Mouse (Mus musculus) R1 (cell line): ENCODE measurements around the gene Sgms1.
"Not testable (repeated sequence)": the region's sequence is repeated elsewhere in the genome, so short reads cannot be mapped to it uniquely, and the experiment has no call there.

Source experiments
- DNase-seq: peaks from one replicate; pipeline ENCODE4 v3.0.0-alpha.2; 2018; ENCODE audit warnings: low read depth, low spot score

Gene Sgms1

DNA sequence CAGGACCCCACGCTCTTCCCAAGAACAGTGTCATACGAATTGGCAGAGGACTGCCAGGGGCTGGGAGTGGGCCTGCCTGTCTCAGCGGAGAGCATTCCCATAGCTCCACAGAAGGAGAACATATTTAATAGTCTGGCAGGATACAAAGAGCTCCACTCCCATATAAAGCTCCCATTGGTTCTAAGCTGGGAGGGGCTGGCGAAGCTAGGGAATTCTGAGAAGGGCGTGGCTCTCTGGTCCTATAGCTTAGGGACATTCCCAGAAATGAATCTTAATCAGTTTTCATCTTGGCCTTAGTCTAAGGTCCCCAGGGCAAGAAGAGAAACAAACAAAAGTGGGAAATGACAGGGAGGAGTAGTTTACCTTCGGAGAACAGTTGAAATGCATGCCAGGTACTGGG is 247.1 kb downstream of the Sgms1 start:
- DNase-seq = peak; percentile 77

GRCm38 (mm10) chr19:32138361-32139088 is 251.0 kb downstream of the Sgms1 start:
- no peak for DNase-seq

GRCm38 (mm10) chr19:32137904-32138303 is 251.6 kb downstream of the Sgms1 start:
- DNase-seq = no peak

DNA sequence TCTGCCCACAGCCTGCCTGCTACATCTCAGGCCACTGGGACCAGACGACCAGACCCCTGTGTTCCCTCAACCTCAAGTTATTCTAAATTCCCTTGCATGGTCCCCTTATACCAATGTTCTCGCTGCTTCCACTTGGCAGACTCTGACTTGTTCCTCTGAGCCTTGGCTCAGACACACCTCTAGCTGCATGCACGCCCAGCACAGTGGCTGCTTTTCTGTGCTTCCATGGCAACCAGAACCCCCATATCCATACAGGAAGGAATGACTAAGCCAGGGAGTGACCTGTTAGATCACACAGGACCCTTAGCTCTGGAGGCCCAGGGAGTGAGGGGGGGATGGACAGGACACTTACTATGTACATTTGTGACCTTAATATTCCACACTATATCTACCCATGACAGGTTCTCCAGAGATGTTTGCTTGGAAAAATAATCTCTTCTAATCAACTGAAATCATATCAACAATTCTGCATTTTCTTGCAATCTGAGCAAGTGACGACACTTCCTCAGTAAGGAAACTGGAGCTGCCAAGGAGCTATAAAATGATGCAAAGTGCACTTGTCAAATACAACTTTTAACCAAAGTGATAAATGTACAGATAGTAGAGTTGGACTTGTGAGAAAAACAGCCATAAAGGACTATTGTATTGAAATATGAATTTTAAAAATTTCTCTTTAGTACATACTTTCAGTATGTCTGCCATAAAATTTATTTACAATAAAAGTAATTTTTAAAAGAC is 252.5 kb downstream of the Sgms1 start:
- peak; percentile 60 for DNase-seq

DNA sequence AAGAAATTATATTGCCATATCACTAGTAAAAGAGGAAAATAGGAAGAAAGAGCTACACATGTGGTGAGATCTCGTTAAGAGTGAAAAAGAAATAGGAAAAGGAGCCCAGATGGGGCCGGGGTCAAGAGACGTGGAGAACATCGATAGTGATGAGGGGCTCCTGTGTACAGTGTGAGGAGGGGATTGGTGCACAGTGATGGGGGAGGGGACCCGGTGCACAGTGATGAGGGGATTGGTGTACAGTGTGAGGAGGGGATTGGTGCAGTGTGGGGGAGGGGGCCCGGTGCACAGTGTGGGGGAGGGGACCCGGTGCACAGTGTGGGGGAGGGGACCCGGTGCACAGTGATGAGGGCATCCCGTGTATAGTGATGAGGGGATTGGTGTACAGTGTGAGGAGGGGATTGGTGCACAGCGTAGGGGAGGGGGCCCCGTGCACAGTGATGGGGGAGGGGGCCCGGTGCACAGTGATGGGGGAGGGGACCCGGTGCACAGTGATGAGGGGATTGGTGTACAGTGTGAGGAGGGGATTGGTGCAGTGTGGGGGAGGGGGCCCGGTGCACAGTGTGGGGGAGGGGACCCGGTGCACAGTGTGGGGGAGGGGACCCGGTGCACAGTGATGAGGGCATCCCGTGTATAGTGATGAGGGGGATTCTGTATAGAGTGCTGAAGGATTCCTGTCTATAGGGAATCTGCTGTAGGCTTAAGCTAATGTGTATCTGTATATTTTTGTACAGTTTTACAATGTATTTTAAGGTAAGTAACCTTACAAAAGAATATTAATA is 257.6 kb downstream of the Sgms1 start:
- not testable (repeated sequence) for DNase-seq

- no peak for DNase-seq
Measured at GRCm38 (mm10) chr19:32129281-32129680, 260.2 kb downstream of the Sgms1 start.

DNA sequence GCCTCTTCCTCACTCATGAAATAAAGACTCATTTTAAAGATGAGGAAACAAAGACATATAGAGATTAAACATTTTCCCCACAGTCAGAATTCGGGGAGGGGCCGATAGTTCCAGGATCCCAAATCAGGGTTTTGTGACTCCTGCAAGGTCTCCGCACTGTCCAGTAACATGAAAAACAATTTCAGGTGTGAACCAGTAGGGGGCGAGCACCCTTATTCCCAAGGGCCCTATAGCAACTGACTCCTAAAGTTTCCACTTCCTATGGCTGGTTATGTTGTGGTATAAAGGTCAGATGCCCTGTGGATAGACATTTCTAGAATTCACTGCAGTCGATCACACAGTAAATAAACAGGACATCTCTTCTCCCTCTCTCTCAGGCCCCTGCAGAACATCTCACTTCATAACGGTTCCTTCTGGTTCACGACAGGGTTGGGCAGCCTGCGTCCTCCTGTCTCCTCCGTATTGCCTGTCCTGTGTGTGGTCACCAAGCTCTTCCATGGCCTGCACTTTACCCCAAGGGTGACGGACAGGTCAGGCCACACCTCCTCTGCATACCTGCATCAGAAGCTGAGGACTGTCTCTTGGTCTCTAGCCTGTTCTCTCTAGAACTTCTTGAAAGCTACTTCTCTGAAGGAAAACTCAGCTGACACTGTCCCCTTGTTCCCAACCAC is 262.2 kb downstream of the Sgms1 start:
- DNase-seq = peak; percentile 64

DNA sequence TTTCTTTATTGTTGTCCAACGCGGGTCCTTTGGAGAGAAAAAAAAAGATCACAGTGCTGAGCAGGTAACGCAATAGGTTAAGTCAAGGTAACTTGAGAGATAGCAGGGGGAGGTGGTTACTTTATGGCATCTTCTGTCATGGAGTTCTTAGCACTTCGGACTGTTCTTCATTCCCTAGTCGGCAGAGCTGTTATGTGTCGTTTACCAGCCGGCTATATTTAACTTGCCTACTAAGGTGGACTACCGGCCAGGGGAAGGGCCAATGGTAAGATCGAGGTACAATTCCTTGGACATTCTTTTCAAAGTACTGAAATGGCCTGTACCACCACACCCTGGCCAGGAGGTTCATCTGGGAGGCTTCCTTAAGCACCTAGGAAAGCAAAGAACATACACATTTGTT is 265.4 kb downstream of the Sgms1 start:
- no peak for DNase-seq

DNA sequence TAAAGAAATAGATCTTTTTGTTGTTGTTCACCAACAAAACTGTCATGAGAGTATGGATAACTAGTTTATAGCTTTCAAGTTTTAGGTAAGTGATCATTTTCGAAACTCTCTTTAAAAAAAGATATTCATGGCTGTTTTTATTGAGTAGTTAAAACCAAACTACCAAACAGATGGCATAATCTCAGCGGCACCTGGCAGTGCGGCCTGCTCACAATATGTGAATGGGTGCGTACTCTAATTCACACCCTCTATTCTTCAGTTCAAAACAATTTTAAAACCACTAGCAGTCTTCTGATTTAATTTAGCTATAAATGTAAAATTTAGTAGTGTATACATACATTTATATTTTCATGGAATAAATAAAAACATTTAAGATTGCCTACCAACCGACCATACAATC is 266.3 kb downstream of the Sgms1 start:
- DNase-seq = no peak

DNA sequence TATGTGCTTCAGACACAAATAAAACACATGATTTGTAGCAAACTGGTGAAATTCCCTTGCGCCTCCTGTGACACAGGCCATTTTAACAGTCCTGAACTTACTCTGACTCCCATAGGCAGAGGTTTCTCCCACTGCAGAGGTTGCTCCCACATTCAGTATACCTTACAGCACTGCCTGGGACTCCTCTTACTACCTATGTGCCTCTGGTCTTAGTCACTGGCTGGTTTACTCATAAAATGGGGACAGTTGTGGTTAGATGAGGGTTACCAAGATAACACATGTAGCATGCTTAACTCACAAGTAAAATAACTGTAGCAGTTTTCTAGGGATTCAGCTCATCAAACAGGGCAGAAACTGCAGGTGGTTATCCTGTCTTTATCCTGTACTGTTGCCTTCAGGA is 268.7 kb downstream of the Sgms1 start:
- DNase-seq = no peak

DNA sequence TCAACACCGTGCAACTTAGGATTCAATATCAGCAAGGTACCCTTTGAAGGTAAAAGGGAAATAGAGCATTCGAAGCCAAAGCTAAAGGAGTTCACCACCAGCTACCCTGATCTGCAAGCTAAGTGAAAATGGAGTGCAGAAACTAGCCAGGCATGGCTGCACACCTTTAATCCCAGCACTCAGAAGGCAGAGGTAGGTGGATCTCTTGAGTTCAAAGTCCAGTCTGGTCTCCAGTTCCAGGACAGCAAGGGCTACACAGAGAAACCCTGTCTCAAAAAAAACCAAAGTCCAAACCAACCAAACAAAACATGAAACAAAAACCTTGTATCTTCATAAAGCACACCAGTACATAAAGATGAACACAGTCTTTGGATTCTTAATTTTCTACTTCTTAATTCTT is 269.8 kb downstream of the Sgms1 start:
- DNase-seq = no peak

DNA sequence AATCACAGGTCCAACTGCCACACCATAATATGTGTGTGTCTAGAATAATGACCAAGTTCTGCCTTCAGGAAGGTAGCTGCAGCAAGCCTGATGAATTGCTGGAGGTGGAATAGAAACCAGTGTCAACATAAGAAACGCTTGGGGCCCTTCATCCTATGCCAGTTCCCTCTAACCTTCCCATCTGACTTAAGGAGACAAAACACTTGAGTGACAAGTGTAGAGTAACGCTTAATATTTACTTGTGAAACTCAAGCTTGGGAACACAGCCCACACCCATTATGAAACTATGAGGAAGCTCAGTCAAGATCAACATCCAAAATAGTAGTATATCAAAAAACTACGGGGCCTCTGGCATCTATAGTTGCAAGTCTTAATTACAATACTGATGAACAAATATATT is 271.0 kb downstream of the Sgms1 start:
- DNase-seq = no peak

DNA sequence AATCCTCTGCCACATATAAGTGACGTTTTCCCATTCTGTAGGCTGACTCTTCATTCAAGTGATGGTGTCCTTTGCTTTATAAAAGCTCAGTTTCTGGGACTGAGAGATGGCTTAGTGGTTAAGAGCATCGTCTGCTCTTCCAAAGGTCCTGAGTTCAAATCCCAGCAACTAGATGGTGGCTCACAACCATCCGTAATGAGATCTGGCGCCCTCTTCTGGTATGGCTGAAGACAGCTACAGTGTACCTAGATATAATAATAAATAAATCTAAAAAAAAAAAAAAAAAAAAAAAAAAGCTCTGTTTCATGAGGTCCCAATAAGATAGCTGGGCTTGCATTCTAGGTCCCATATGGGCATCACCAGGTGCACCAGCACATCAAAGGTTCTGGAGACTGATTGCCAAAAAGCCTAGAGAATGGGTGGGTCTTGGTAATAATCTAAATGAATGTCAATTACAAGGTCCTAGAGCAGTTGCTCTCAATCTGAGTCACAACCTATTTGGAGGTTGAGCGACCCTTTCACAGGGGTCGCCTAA is 272.0 kb downstream of the Sgms1 start:
- DNase-seq = no peak

- no peak for DNase-seq
Measured at GRCm38 (mm10) chr19:32111866-32112790, 277.4 kb downstream of the Sgms1 start.

GRCm38 (mm10) chr19:32107771-32108306 is 281.7 kb downstream of the Sgms1 start, which contains the start of gene Asah2:
Gene Asah2 (minus strand): TSS chr19:32108211.
- peak; percentile 66 for DNase-seq

DNA sequence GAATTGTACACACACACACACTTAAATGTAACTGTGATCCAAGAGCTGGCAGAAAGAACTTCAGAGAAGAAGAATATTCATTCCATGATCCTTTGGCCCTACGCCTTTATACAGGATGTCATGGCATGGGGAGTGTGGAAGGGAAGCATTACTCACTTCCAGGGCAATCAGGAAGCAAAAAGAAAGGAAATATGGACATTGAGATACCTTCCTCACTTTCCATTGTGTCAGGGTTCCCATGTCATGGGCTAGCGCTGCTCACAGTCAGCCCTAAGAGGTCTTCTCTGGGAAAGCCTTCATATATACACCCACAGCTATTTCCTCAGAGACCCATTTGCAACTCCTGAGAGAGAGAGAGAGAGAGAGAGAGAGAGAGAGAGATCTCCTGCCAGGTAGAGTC is 282.8 kb downstream of the Sgms1 start:
- DNase-seq = no peak

DNA sequence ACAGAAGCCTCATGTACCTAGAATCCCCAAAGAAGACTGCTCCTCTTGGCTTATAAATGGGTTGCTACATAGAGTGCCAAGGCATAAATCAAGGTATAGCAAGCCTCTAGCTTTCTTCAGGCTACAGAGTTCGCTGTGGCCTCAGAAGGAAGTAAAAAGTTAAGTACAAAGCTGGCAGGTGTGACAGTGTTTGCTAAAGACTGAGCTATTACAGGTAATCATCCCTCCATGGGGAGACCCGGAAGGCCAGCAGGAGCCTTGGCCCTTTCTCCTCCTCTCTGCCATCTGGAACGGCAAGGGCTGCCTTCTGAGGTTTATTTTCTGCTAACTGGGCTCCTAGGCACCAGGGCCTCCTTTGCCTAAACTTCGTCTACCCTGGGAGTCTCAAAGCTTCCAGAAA is 285.3 kb downstream of the Sgms1 start:
- DNase-seq = no peak

DNA sequence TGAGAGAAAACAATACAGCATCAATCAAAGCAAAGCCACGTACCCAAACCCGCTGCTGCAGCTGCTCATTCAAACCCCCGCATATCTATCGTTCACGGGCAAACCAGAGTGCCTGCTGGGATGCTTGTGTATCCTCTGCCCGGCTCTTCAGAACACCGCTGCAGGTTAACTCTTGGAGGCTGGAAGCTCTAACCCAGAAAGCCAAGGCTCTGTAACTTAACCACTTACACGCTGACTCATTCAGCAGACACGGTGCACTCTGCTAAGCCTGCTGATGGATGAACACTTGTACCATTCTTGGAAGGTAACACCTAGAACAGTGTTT is 286.6 kb downstream of the Sgms1 start:
- DNase-seq = peak; percentile 28

GRCm38 (mm10) chr19:32102294-32102975 is 287.1 kb downstream of the Sgms1 start:
- no peak for DNase-seq

GRCm38 (mm10) chr19:32098582-32098981 is 290.9 kb downstream of the Sgms1 start:
- DNase-seq = no peak
